Mouse (Mus musculus): ENCODE results near the gene Trim67. TPM values are rescaled to one million over a fixed set of nuclear protein-coding genes. Genes with fewer than 3 reads are reported as not detected.

Gene Trim67
- polyA plus RNA-seq, 1 experiment from 2014 or later, result 9.4 TPM

GRCm38 (mm10) chr8:124795781-124796488, 3.0 kb downstream of the Trim67 start:
- WGBS, result 74% methylated on average over 8 of the region's 8 CpGs
- Histone ChIP-seq H3K4me2 (peak overlapping the region; percentile 90), H3K27me3 (peaks cover 41% of the 10 kb centered on the region), H3K4me1 (peaks cover 57% of the 10 kb centered on the region), H3K27ac (no peak overlapping the region), H3K9ac (peak overlapping the region; percentile 80; the same call in 1 of the 2 replicates), H3K9me3 (replicated peaks) (no peaks in the 10 kb centered on the region), H3K4me3 (peak overlapping the region; percentile 66), H3K36me3 (ENCODE audit: poor library complexity, severe bottlenecking) (no peaks in the 10 kb centered on the region)
- ATAC-seq, result no peak

GRCm38 (mm10) chr8:124800542-124800941, 7.7 kb downstream of the Trim67 start:
- 56% methylated on average over 11 of the region's 11 CpGs for WGBS
- Histone ChIP-seq H3K4me2 (no peak overlapping the region), H3K27me3 (peaks cover 20% of the 10 kb centered on the region), H3K27ac (no peak overlapping the region), H3K4me3 (no peak overlapping the region), H3K4me1 (peaks cover 20% of the 10 kb centered on the region), H3K9ac (no peak overlapping the region), H3K36me3 (ENCODE audit: poor library complexity, severe bottlenecking) (no peaks in the 10 kb centered on the region), H3K9me3 (replicated peaks) (no peaks in the 10 kb centered on the region)
- no peak for ATAC-seq

GRCm38 (mm10) chr8:124803824-124804702, 11.2 kb downstream of the Trim67 start:
- Histone ChIP-seq H3K4me1 (no peaks in the 10 kb centered on the region), H3K4me2 (no peak overlapping the region), H3K4me3 (no peak overlapping the region), H3K36me3 (ENCODE audit: poor library complexity, severe bottlenecking) (no peaks in the 10 kb centered on the region), H3K27ac (no peak overlapping the region), H3K9me3 (replicated peaks) (no peaks in the 10 kb centered on the region), H3K27me3 (0 out of 2 replicates have a peak, but pooled peaks cover 3% of the 10 kb centered on the region), H3K9ac (no peak overlapping the region)
- no peak for ATAC-seq
- 71% methylated on average over 12 of the region's 12 CpGs for whole genome bisulfite sequencing

GRCm38 (mm10) chr8:124805990-124806389, 13.1 kb downstream of the Trim67 start:
- WGBS, result 85% methylated on average over 4 of the region's 4 CpGs
- no peak overlapping the region for H3K27ac ChIP-seq
- H3K27me3 ChIP-seq, result 0 out of 2 replicates have a peak, but pooled peaks cover 3% of the 10 kb centered on the region
- H3K4me3 ChIP-seq, result no peak overlapping the region
- H3K36me3 ChIP-seq (ENCODE audit: poor library complexity, severe bottlenecking), result no peaks in the 10 kb centered on the region
- H3K4me1 ChIP-seq, result peaks cover 14% of the 10 kb centered on the region
- H3K9me3 ChIP-seq (replicated peaks), result no peaks in the 10 kb centered on the region
- H3K9ac ChIP-seq, result no peak overlapping the region
- no peak for ATAC-seq
- H3K4me2 ChIP-seq, result no peak overlapping the region

GRCm38 (mm10) chr8:124809419-124809818, 16.5 kb downstream of the Trim67 start:
- Histone ChIP-seq H3K36me3 (ENCODE audit: poor library complexity, severe bottlenecking) (no peaks in the 10 kb centered on the region), H3K9me3 (replicated peaks) (no peaks in the 10 kb centered on the region), H3K27ac (no peak overlapping the region), H3K9ac (no peak overlapping the region), H3K4me1 (peaks cover 19% of the 10 kb centered on the region), H3K4me3 (no peak overlapping the region), H3K4me2 (no peak overlapping the region), H3K27me3 (no peaks in the 10 kb centered on the region)
- 73% methylated on average over 2 of the region's 2 CpGs for WGBS
- no peak for ATAC-seq

- H3K9ac ChIP-seq, result no peak overlapping the region
- no peaks in the 10 kb centered on the region for H3K9me3 ChIP-seq (replicated peaks)
- H3K27ac ChIP-seq, result 0 out of 2 replicates have a peak overlapping the region, but pooled peaks have one; percentile 40
- no peak overlapping the region for H3K4me3 ChIP-seq
- ATAC-seq, result no peak
- 64% methylated on average over 5 of the region's 5 CpGs for WGBS
- H3K27me3 ChIP-seq, result no peaks in the 10 kb centered on the region
- H3K36me3 ChIP-seq (ENCODE audit: poor library complexity, severe bottlenecking), result 0 out of 2 replicates have a peak, but pooled peaks cover 3% of the 10 kb centered on the region
- peaks cover 19% of the 10 kb centered on the region for H3K4me1 ChIP-seq
- H3K4me2 ChIP-seq, result peak overlapping the region; percentile 12; the same call in 1 of the 2 replicates
These were observed 17.2 kb downstream of the Trim67 start for GRCm38 (mm10) chr8:124810056-124810610.

- Histone ChIP-seq H3K36me3 (ENCODE audit: poor library complexity, severe bottlenecking) (peaks cover 10% of the 10 kb centered on the region), H3K27me3 (no peaks in the 10 kb centered on the region), H3K9me3 (replicated peaks) (no peaks in the 10 kb centered on the region), H3K27ac (peak overlapping the region; percentile 40; the same call in 1 of the 2 replicates), H3K4me2 (peak overlapping the region; percentile 12; the same call in 1 of the 2 replicates), H3K4me3 (no peak overlapping the region), H3K4me1 (peaks cover 19% of the 10 kb centered on the region), H3K9ac (no peak overlapping the region)
- WGBS, result 25% methylated on average over 9 of the region's 9 CpGs
- ATAC-seq, result peak; percentile 70; the same call in 1 of the 2 replicates
These were observed 17.9 kb downstream of the Trim67 start for GRCm38 (mm10) chr8:124810689-124811394.

GRCm38 (mm10) chr8:124813326-124813725, 20.4 kb downstream of the Trim67 start:
- H3K9ac ChIP-seq, result no peak overlapping the region
- no peak for ATAC-seq
- no peak overlapping the region for H3K4me2 ChIP-seq
- no peak overlapping the region for H3K4me3 ChIP-seq
- H3K27ac ChIP-seq, result no peak overlapping the region
- H3K36me3 ChIP-seq (ENCODE audit: poor library complexity, severe bottlenecking), result peaks cover 29% of the 10 kb centered on the region
- H3K27me3 ChIP-seq, result no peaks in the 10 kb centered on the region
- peaks cover 19% of the 10 kb centered on the region for H3K4me1 ChIP-seq
- H3K9me3 ChIP-seq (replicated peaks), result peaks cover 5% of the 10 kb centered on the region; the same call in 1 of the 2 replicates
- 97% methylated on average over 4 of the region's 4 CpGs for WGBS

GRCm38 (mm10) chr8:124815870-124816269, 23.0 kb downstream of the Trim67 start:
- Histone ChIP-seq H3K27ac (no peak overlapping the region), H3K9me3 (replicated peaks) (peaks cover 5% of the 10 kb centered on the region; the same call in 1 of the 2 replicates), H3K4me2 (no peak overlapping the region), H3K4me1 (peaks cover 6% of the 10 kb centered on the region), H3K9ac (no peak overlapping the region), H3K36me3 (ENCODE audit: poor library complexity, severe bottlenecking) (peaks cover 41% of the 10 kb centered on the region), H3K27me3 (peaks cover 12% of the 10 kb centered on the region), H3K4me3 (no peak overlapping the region)
- WGBS, result 88% methylated on average over 12 of the region's 12 CpGs
- ATAC-seq, result no peak

GRCm38 (mm10) chr8:124816866-124817265, 24.0 kb downstream of the Trim67 start:
- no peak for ATAC-seq
- Histone ChIP-seq H3K9ac (no peak overlapping the region), H3K36me3 (ENCODE audit: poor library complexity, severe bottlenecking) (peaks cover 41% of the 10 kb centered on the region), H3K27ac (no peak overlapping the region), H3K9me3 (replicated peaks) (peaks cover 5% of the 10 kb centered on the region; the same call in 1 of the 2 replicates), H3K4me1 (no peaks in the 10 kb centered on the region), H3K4me3 (no peak overlapping the region), H3K27me3 (peaks cover 12% of the 10 kb centered on the region), H3K4me2 (no peak overlapping the region)
- 92% methylated on average over 11 of the region's 11 CpGs for WGBS

- H3K4me2 ChIP-seq, result no peak overlapping the region
- H3K9me3 ChIP-seq (replicated peaks), result peaks cover 5% of the 10 kb centered on the region; the same call in 1 of the 2 replicates
- no peak for ATAC-seq
- H3K27me3 ChIP-seq, result peaks cover 12% of the 10 kb centered on the region
- no peak overlapping the region for H3K4me3 ChIP-seq
- no peaks in the 10 kb centered on the region for H3K4me1 ChIP-seq
- H3K36me3 ChIP-seq (ENCODE audit: poor library complexity, severe bottlenecking), result peaks cover 42% of the 10 kb centered on the region
- no peak overlapping the region for H3K27ac ChIP-seq
- no peak overlapping the region for H3K9ac ChIP-seq
- WGBS, result 86% methylated on average over 3 of the region's 3 CpGs
These were observed 24.5 kb downstream of the Trim67 start for GRCm38 (mm10) chr8:124817361-124817760.

Measured in forebrain, embryonic 13.5 days (tissue).